Mouse (Mus musculus): ENCODE data around the gene Olfr312.
"Not testable (repeated sequence)": the region's sequence is repeated elsewhere in the genome, so short reads cannot be mapped to it uniquely, and the experiment has no call there.

Gene Olfr312

DNA sequence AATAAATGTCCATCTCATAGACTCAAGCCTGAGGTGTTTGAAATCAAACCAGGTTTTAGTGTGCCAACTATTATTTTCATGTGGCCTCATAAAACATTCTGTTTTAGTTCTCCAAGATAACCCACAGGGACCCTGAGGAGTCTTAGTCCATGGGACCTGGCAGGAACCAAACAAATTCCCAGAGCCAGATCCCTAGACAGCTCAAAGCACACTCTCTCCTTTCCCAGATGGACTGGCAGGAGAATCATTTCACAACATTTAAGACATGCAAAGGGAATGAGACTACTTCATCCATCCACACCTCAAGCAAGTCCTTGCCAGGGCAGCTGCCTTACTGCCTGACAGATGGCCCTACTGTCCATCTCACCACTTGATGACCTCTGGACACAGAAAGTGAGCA is at the start of gene Olfr312:
Gene Olfr312, plus strand, starts transcription at position 301 of the 400 bp plus-strand sequence.
- DNase-seq (ENCODE audit: low spot score), result not testable (repeated sequence)

DNA sequence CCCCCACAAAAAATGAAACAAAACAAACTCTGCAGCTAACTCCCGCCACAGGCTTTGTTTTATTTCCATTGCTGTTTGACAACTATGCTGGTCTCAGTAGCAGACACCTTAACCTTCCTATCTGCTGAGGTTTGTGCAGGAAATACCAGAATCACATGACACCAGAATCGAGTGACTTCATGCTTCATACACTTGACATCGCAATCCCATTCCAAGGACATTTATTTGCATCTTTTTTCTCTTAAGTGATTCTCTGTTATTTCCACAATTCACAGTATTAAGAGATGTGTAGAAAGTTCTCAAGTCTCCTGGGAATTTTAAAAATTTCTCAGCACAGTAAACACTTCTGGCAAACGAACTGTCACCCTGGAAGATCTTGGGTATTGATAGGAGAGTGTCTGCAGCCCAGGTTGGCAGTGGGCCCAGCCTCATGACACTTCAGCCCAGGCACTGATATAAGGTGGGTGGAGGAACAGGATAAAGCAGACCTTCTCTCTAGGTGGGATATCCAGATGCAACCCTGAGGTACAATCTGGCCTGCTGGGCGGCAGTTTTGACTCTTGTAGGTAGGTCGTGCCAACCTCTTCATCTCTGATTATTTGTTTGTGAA is 46.5 kb upstream of the Olfr312 start, which contains the start of gene Olfr314:
Gene Olfr314, plus strand, starts transcription at position 473 of the 610 bp plus-strand sequence.
- no peak for DNase-seq (ENCODE audit: low spot score)

DNA sequence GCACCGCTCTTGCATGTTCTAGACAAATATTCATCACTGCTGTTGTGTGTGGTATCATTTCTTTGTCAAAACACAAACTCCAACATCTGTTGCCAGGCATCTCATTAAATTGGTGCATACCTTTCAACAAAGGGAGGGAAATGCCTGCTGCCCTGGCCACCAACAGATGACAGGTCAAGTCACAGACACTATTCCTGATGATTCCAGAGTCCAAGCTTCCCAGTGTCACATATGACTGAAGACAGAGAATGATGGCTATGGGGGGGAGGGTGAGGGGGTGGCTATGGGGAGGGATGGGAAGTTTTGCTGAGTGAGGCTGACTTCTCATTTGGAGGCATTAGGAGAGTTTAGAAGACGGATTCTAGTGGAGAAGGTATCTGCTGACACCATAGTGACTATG is 44.9 kb upstream of the Olfr312 start:
- DNase-seq (ENCODE audit: low spot score), result no peak

DNA sequence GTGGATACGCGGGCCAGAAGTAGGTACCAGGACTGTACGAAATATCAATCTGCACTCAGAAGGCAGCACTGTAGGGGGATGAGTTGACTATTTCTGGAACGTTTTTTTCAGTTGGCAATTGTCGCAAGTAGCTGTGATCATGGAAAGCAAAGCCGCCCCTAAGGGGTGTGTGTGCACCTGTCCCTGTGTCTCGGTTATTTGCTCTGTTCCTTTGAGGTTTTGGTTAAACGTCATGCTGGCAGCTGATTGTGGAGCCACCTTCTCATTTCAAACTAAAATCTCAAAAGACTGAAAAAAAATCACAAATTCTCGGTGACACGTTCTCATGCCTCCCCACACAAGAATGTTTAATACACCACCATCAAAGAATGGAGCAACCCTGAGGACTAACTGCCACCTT is 41.4 kb upstream of the Olfr312 start:
- DNase-seq (ENCODE audit: low spot score), result no peak

DNA sequence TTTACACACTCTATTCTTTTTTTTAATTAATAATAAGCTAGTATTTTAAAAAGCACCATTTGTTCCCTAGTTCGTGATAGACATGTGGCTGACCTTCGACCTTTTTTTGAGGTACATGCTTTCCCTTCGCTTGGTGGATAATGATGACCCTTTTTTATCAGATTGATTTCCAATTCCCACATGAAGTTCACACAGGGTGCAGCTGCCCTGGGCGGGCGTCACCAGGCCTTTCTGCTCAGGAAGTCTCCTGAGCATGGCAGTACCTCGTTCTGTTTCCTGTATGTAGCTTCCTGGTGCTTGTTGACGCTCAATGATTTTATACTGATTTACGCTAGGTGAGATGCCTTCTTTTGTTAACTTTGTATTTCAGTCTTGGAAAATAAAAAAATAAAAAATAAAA is 40.7 kb upstream of the Olfr312 start:
- DNase-seq (ENCODE audit: low spot score), result no peak

DNA sequence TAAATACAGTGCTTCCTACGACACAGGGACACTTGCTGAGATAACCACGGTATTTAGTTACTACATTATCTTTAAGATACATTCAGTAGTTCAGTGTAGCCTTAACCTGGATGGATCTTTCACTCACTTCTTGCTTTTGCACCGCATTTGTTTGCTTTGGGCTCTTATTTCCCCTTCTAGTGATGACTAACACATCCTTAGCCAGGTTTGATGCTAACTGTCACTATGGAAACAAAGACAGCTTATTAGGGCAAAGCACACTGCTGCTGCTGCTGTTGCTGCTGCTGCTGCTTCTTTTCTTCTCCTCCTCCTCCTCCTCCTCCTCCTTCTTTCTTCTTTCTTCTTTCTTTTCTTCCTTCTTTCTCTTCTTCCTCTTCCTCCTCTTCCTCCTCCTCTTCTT is 39.5 kb upstream of the Olfr312 start:
- no peak for DNase-seq (ENCODE audit: low spot score)

DNA sequence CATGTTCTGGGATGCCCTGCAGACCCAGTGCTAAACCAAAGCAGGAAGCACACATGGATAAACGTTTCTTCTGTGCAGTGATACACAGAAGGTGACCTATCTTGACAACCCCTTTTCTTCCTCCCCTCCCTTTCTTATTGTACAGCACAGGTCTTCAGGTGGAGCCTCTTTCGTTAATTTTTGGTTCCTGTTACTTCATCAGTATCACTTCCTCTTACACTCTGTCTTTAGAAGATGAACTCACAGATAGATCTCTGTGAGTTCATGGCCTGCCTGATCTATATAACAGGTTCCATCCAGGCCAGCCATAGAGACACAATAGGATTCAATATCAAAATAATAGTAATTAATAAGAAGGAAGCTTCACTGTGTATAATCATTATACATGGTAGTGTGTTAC is 39.0 kb upstream of the Olfr312 start:
- no peak for DNase-seq (ENCODE audit: low spot score)

DNA sequence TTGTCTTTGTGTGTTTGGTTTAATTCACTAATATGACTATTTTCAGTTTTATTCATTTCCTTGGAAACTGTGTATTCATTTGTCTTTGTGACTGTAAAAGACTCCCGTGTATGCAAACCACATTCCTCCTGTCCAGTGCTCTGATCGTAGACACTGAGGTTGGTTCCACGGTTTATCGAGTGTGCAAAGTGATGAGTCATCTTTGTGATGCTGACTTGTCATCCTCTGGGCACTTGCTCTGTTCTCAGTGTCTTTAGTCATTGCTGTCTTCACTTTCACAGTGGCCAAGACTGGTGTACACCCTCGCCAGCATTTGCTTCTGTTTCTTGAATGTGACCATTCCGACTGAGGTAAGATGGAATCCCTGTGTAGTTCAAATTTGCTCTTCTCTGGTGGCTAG is 38.4 kb upstream of the Olfr312 start:
- no peak for DNase-seq (ENCODE audit: low spot score)

DNA sequence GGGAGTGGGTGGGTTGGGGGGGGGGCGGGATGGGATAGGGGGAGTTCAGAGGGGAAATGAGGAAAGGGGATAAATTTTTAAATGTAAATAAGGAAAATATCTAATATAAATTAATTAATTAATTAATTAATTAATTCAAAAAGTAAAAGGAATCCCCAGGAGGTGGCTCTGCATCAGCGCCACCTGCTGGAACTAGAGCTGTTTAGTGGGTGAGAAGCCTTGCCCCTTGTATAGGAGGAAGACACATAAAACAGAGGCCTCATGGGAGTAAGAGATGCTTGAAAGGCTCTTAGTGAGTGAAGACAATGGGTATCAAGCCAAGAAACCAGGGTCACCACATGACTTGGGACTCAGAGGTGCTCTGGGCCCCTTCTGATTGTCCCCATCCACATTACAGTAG is 33.2 kb upstream of the Olfr312 start:
- no peak for DNase-seq (ENCODE audit: low spot score)

DNA sequence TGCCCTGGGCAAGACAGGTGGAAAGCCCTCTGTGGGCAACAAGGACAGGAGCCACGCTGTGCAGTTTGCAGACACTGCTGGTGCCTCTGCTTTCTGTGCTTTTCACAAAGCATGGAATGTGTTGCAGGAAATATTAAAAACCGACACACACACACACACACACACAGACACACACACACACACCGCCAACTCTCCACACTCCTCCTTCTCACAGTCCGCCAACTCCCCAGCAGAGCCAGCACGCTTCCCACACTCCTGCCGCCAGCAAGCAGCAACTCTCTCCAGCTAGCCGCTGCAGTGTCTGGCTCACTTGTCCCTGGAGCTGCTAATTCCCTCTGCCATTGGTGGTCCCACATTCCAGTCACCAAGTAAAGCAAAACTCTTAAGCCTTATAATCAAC is 32.2 kb upstream of the Olfr312 start:
- DNase-seq (ENCODE audit: low spot score), result no peak

DNA sequence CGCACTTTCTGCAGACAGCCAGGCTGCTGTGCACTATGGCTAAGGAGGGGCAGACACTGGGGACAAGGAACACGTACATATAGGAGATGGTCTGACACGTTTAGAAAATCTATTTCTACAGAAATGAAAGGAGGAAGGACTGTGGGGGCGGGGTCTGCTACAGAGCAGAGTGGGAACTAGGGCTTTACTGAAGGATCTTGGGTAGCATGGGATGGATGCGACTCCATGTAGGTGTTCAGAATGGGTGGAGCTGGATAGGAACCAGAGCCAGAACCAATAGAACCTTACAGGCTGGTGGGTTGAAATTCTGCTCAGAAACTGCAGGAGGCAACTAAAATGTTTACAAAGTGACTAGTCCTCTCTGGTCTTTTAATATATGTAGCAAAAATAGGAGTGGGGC is 29.3 kb upstream of the Olfr312 start:
- no peak for DNase-seq (ENCODE audit: low spot score)

DNA sequence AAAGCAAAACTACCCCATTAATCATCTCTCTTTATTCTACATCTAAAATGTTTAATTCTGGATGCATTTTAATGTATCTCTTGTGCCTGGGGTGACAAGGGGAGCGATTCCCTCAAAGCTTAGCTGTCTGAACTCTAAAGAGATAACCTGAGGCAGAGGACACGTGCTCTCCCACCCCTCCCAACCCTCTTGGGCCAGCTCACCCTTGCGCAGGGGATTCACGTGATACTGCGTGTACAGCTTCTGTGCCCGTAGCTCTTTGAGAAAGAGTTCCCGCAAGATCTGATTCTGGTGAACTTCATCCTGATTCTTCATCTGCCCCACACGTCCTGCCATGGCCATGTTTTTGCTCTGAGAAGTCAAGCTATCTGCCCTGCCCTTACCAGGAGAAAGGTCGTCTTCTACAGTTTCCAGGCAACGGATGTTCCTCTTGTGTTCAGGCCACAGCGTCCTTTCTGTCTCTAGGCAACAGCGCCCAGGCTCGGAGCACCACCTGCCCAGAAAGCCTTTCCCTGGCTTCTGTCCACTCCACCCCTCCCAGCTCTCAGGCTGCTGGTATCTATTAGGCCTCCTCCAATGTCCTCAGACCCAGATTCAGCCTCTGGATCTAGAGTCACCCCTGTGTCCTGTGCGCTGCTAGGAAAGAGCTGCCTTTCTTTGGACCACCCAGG is 27.3 kb upstream of the Olfr312 start, which contains the start of gene Fam183b:
Gene Fam183b, minus strand, starts transcription at position 403 of the 671 bp plus-strand sequence.
- DNase-seq (ENCODE audit: low spot score), result no peak

DNA sequence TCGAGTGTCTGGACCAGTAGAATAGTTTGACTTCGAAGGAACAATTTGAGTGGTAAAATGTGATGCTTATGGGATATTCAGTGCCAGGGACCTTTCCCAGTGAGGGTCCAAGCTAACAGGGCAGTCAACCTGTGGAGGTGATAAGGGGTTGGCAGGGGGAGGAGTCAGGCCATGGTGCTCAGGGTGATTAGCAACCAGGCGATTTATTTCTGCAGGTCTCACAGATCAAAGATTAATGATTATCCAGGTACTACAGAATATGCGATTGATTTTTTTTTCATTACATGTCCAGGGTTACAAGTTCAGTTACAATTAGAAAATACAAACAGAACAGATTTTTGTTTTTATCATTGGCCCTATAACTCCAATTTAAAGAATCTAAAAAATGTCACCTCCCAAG is 25.2 kb upstream of the Olfr312 start:
- no peak for DNase-seq (ENCODE audit: low spot score)

DNA sequence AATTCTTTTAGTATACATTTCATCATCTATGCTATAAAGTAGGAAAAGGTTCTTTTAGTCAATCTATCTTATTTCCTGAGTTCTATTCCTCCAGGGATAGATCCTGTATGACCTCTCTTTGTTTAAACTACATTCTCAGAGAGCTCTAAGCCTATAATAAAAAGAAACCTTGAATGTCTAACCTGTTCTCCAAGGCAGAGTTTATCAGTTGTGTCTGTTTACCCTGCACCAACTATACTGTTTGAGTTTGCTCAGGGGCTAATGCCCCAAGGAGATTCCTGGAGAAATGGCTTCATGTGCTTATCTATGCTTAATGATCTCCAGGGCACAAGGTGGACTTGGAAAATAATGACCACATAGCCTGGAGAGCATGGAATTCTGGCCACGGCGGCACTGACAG is 24.6 kb upstream of the Olfr312 start:
- DNase-seq (ENCODE audit: low spot score), result no peak

DNA sequence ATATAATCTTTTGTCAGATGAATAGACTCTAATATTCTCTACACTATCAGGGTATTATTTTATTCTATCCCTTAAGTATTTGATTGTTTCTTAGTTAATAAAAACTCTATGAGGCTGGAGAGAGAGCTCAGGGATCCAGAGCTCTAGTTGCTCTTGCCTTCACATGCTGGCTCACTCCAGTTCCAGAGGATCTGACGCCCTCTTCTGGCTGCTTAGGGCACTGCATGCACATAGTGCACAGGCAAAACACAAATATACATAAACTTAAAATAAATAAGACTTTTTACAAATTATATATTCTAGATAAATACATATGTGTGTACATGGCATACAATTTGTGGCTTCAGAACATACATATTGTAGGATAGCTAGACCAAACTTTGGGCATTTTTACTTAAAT is 17.0 kb upstream of the Olfr312 start:
- no peak for DNase-seq (ENCODE audit: low spot score)

DNA sequence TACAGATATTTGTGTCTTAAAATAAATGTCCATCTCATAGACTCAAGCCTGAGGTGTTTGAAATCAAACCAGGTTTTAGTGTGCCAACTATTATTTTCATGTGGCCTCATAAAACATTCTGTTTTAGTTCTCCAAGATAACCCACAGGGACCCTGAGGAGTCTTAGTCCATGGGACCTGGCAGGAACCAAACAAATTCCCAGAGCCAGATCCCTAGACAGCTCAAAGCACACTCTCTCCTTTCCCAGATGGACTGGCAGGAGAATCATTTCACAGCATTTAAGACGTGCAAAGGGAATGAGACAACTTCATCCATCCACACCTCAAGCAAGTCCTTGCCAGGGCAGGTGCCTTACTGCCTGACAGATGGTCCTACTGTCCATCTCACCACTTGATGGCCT is 14.3 kb upstream of the Olfr312 start, which contains the start of gene Olfr313:
Gene Olfr313, plus strand, starts transcription at position 301 of the 400 bp plus-strand sequence.
- DNase-seq (ENCODE audit: low spot score), result not testable (repeated sequence)

DNA sequence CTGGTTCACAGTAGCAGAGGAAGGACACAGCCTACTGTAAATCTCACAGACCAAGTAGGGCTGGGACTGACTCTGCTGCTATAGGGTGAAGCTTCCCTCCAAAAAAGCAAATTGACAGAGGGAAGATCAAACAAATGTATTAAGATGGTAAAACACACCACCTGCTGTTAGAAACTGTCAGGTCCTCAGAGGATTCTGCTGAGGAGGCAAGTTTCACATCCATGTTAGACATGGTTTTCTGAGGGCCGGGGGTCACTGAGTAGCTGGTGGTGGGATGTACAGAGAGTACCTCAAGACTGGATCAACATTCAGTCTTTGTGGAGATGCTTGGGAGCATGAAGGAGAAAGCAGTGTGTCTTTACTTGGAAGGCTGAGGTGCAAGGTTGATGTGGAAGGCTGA is 13.4 kb upstream of the Olfr312 start:
- DNase-seq (ENCODE audit: low spot score), result no peak

DNA sequence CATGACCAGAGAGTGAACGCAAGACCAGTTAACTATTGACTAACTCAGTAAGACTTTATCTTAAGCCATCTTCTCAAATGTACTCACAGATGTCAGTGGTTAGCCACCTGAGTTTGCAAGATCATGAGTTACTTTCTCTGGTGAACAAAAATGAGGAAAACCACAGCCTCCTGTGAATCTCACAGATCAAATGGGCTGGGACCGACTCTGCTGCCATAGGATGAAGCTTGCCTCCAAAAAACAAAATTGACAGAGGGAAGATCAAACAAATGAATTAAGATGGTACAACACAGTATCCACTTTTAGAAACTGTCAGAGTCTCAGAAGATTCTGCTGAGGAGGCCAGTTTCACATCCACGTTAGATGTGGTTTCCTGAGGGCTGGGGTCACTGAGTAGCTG is 727 bp downstream of the Olfr312 start:
- DNase-seq (ENCODE audit: low spot score), result no peak

DNA sequence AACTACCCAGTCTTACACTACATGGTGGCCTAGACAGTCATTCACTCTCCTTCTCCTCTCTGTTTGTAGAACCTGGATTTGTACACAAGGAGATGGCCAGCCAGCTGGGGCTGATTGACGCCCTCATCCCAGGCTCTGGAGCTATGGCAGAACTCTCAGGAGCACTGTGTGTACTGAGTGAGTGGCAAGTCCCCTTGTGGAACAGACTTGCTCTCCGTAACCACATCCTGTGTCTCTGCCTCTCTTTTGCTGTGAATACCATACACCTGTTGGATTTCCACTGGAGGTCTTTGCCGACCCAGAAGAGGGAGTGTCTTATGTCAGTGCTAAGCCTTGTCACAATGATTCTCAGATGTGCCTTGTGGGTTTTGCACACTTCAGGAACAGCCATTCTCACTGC is 3.5 kb downstream of the Olfr312 start:
- not testable (repeated sequence) for DNase-seq (ENCODE audit: low spot score)

DNA sequence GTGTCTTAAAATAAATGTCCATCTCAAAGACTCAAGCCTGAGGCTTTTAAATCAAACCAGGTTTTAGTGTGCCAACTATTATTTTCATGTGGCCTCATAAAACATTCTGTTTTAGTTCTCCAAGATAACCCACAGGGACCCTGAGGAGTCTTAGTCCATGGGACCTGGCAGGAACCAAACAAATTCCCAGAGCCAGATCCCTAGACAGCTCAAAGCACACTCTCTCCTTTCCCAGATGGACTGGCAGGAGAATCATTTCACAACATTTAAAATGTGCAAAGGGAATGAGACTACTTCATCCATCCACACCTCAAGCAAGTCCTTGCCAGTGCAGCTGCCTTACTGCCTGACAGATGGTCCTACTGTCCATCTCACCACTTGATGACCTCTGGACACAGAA is 9.9 kb downstream of the Olfr312 start, which contains the start of gene Olfr311:
Gene Olfr311, plus strand, starts transcription at position 301 of the 400 bp plus-strand sequence.
- not testable (repeated sequence) for DNase-seq (ENCODE audit: low spot score)

DNA sequence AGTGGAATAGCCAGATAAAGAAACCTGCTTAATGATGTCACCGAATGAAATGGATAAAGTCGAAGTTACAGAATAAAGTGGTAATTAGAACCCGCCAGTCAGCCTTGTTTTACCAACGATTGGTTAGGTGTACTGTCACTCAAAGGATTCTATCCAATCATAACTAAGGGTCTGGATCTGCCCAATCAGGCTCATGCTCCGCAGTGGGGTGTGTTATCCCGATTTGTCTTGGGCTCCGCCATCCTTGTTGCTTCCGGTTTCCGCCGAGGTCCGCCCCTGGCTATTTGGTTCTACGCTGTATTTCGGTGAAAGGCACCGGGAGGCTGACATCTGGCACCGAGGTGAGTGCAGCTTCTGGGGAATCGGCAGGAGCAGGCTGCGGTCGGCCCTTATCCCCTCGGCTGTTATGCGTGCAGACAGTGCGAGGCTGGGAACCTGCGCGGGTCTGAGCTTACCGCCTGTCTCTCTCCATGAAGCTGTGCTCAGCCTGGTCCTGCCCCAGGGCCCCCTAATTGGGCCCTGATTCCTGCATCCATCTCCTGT is 18.0 kb downstream of the Olfr312 start, which contains the start of gene Gm12258:
Gene Gm12258, plus strand, starts transcription at position 240 of the 543 bp plus-strand sequence.
- peak; percentile 98 for DNase-seq (ENCODE audit: low spot score)

DNA sequence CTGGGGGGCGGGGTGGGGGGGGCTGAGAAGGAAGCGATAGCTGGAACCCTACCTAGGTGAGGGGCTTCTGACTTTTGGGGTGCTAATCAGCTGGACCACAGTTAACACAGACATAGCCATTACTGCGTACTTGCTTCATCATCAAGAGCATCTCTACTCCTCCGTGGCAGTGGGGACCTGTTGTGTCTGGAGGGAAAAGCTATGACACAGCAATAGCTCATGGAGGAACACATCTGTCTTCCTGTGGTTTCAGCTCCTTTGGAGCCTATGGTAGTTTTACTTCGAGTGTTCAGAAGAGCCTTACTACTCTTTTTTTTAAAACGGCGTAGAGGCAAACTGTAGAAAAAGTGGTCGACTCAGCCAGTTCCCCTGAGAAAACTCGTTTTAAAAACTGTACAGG is 18.6 kb downstream of the Olfr312 start:
- DNase-seq (ENCODE audit: low spot score), result no peak

DNA sequence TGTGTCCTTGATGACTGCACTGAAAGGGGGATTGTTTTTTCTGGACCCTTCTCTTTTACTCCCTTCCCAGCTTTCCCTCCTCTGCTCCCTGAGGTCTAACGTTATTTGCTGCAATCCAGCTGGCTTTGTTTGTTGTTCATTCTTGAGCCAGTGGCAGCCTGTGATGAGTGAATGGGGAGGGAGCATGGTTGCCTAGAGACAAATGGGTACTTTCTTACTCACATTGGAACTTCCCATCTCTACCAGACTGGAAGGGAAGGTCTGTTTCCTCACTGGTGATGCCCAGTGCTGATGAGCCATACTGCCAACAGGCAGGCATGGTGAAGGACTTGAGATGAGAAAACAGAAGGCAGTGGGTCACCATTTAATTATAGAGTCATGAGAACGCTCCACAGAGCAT is 20.7 kb downstream of the Olfr312 start:
- DNase-seq (ENCODE audit: low spot score), result no peak

All from lung, postnatal 25 days (tissue).